Mouse (Mus musculus) midbrain, postnatal 0 days (tissue): Measurements from ENCODE around the gene Lrrc55. TPM values are rescaled to one million over a fixed set of nuclear protein-coding genes. Genes with fewer than 3 reads are reported as not detected.
A peak's percentile ranks its signal among the peaks of the same experiment; 100 is the strongest.

Experiments
- ATAC-seq: fragments of 200-750 bp; cut with Nextera tagmentation; 2 replicates; pipeline ENCODE4 v1.8.0; 2017; ENCODE audit warnings: moderate number of reproducible peaks, mild to moderate bottlenecking, moderate TSS enrichment, moderate library complexity; ENCODE audit not compliant: low FRiP score
- DNase-seq: peaks from one replicate; pipeline ENCODE4 v3.0.0-alpha.2; 2015; ENCODE audit warnings: low spot score
- H3K27ac ChIP-seq: fragments of 300-500 bp; sonication (generic); 2 replicates; pipeline ENCODE4 v1.5.1; 2014; ENCODE audit warnings: low read depth, mild to moderate bottlenecking, low read length, mixed read lengths
- H3K27me3 ChIP-seq: fragments of 300-500 bp; sonication (generic); 2 replicates; pipeline ENCODE4 v1.6.1; 2014; ENCODE audit warnings: low read length, control low read depth, mixed read lengths; ENCODE audit not compliant: insufficient read depth
- H3K36me3 ChIP-seq: fragments of 300-500 bp; sonication (generic); 2 replicates; pipeline ENCODE4 v1.6.1; 2014; ENCODE audit warnings: low read length, control low read depth, mixed read lengths; ENCODE audit not compliant: insufficient read depth
- H3K4me1 ChIP-seq: fragments of 300-500 bp; sonication (generic); 2 replicates; pipeline ENCODE4 v1.6.1; 2014; ENCODE audit warnings: mild to moderate bottlenecking, control low read depth, antibody characterized with exemption, low read length, mixed read lengths; ENCODE audit not compliant: insufficient read depth
- H3K4me2 ChIP-seq: fragments of 300-500 bp; sonication (generic); 2 replicates; pipeline ENCODE4 v1.6.1; 2014; ENCODE audit warnings: low read depth, mild to moderate bottlenecking, low read length, mixed read lengths; ENCODE audit not compliant: poor library complexity, severe bottlenecking
- H3K4me3 ChIP-seq: fragments of 300-500 bp; sonication (generic); 2 replicates; pipeline ENCODE4 v1.5.1; 2014; ENCODE audit warnings: low read depth, mild to moderate bottlenecking, low read length, moderate library complexity
- H3K9ac ChIP-seq: fragments of 300-500 bp; sonication (generic); replicated peaks from 2 replicates; pipeline ENCODE4 v1.6.1; 2014; ENCODE audit warnings: mild to moderate bottlenecking, low read length, moderate library complexity, mixed read lengths; ENCODE audit not compliant: poor library complexity, severe bottlenecking
- H3K9me3 ChIP-seq: fragments of 300-500 bp; sonication (generic); 2 replicates; pipeline ENCODE4 v1.6.1; 2016; ENCODE audit warnings: low read length, control low read depth
- CTCF ChIP-seq: IDR thresholded peaks from 2 replicates; pipeline ENCODE4 v1.5.1; 2016; ENCODE audit warnings: antibody characterized with exemption, mild to moderate bottlenecking
- WGBS: fragments of 180-500 bp; shearing (Covaris S2); extraction: QIAGEN DNeasy Blood & Tissue Kit; methylation state at CpG from one replicate; pipeline ENCODE4 v1.1.7; 2014; 5-methylcytosine and 5-hydroxymethylcytosine counted together
- polyA plus RNA-seq: library from polyadenylated mRNA; unstranded; fragments of >200 nt; fragmentation: Nextera tagmentation; extraction: Ambion mirVana; gene quantifications from 2 replicates; pipeline ENCODE4 v1.2.1, GENCODE M21; 2015
- total RNA-seq: library from RNA; depleted of rRNA; stranded (reverse); fragments of >200 nt; gene quantifications from 2 replicates; pipeline ENCODE4 v1.2.3, GENCODE M21; 2014

Lrrc55 gene
- total and polyA plus RNA-seq, 2 experiments from 2014 or later = 11.5 to 32.3 TPM

- no peak for DNase-seq
- H3K4me1 ChIP-seq = no peaks in the 10 kb centered on the region
- no peak overlapping the region for H3K9ac ChIP-seq
- no peaks in the 10 kb centered on the region for H3K36me3 ChIP-seq
- H3K4me2 ChIP-seq = no peak overlapping the region
- 39% methylated on average over 2 of the region's 2 CpGs for WGBS
- H3K4me3 ChIP-seq = no peak overlapping the region
- no peak overlapping the region for H3K27ac ChIP-seq
- no peaks in the 10 kb centered on the region for H3K9me3 ChIP-seq
- no peak for ATAC-seq
- peak; percentile 36 for TF ChIP-seq CTCF
- H3K27me3 ChIP-seq = no peaks in the 10 kb centered on the region; the same call in 1 of the 2 replicates
Measured at GRCm38 (mm10) chr2:85138143-85138542, 58.9 kb downstream of the Lrrc55 start.

GRCm38 (mm10) chr2:85137601-85138140 is 59.3 kb downstream of the Lrrc55 start:
- no peak for ATAC-seq
- H3K4me2 ChIP-seq = no peak overlapping the region
- no peaks in the 10 kb centered on the region for H3K4me1 ChIP-seq
- WGBS = 71% methylated on average over 10 of the region's 10 CpGs
- peak overlapping the region; percentile 12; the same call in 1 of the 2 replicates for H3K4me3 ChIP-seq
- no peak for TF ChIP-seq CTCF
- H3K9ac ChIP-seq = no peak overlapping the region
- DNase-seq = no peak
- H3K27ac ChIP-seq = no peak overlapping the region
- H3K27me3 ChIP-seq = no peaks in the 10 kb centered on the region; the same call in 1 of the 2 replicates
- no peaks in the 10 kb centered on the region for H3K36me3 ChIP-seq
- H3K9me3 ChIP-seq = no peaks in the 10 kb centered on the region

GRCm38 (mm10) chr2:85136831-85137520 is 60.0 kb downstream of the Lrrc55 start:
- no peak for ATAC-seq
- no peak for TF ChIP-seq CTCF
- no peaks in the 10 kb centered on the region for H3K9me3 ChIP-seq
- H3K27me3 ChIP-seq = no peaks in the 10 kb centered on the region; the same call in 1 of the 2 replicates
- H3K9ac ChIP-seq = no peak overlapping the region
- peak overlapping the region; percentile 12; the same call in 1 of the 2 replicates for H3K4me3 ChIP-seq
- WGBS = 89% methylated on average over 21 of the region's 21 CpGs
- H3K27ac ChIP-seq = no peak overlapping the region
- no peak for DNase-seq
- no peaks in the 10 kb centered on the region for H3K36me3 ChIP-seq
- H3K4me2 ChIP-seq = no peak overlapping the region
- H3K4me1 ChIP-seq = no peaks in the 10 kb centered on the region

GRCm38 (mm10) chr2:85136089-85136488 is 60.9 kb downstream of the Lrrc55 start, which contains the start of gene Aplnr:
Aplnr (plus strand) TSS chr2:85136225.
- no peaks in the 10 kb centered on the region for H3K36me3 ChIP-seq
- ATAC-seq (no peak), DNase-seq (no peak)
- H3K9ac ChIP-seq = no peak within 1 kb of the TSS
- peak within 1 kb of the TSS; percentile 12; the same call in 1 of the 2 replicates for H3K4me3 ChIP-seq
- H3K4me2 ChIP-seq = no peak within 1 kb of the TSS
- no peaks in the 10 kb centered on the region for H3K9me3 ChIP-seq
- TF ChIP-seq CTCF = no peak
- no peaks in the 10 kb centered on the region; the same call in 1 of the 2 replicates for H3K27me3 ChIP-seq
- H3K4me1 ChIP-seq = no peaks in the 10 kb centered on the region
- WGBS = 6% methylated on average over 4 of the region's 4 CpGs
- H3K27ac ChIP-seq = no peak within 1 kb of the TSS

GRCm38 (mm10) chr2:85135099-85135498 is 61.9 kb downstream of the Lrrc55 start:
- H3K4me2 ChIP-seq = no peak overlapping the region
- no peak for TF ChIP-seq CTCF
- H3K4me3 ChIP-seq = no peak overlapping the region
- H3K9ac ChIP-seq = no peak overlapping the region
- H3K9me3 ChIP-seq = no peaks in the 10 kb centered on the region
- DNase-seq (no peak), ATAC-seq (no peak)
- no peak overlapping the region for H3K27ac ChIP-seq
- H3K36me3 ChIP-seq = no peaks in the 10 kb centered on the region
- no peaks in the 10 kb centered on the region for H3K4me1 ChIP-seq
- WGBS = 80% methylated on average over 1 of the region's 1 CpGs
- H3K27me3 ChIP-seq = no peaks in the 10 kb centered on the region

GRCm38 (mm10) chr2:85132204-85132603 is 64.8 kb downstream of the Lrrc55 start:
- ATAC-seq (no peak), DNase-seq (no peak)
- H3K36me3 ChIP-seq = no peaks in the 10 kb centered on the region
- H3K4me3 ChIP-seq = no peak overlapping the region
- H3K27me3 ChIP-seq = no peaks in the 10 kb centered on the region
- WGBS = 69% methylated on average over 2 of the region's 2 CpGs
- no peak overlapping the region for H3K27ac ChIP-seq
- no peak for TF ChIP-seq CTCF
- no peaks in the 10 kb centered on the region for H3K4me1 ChIP-seq
- H3K9ac ChIP-seq = no peak overlapping the region
- no peak overlapping the region for H3K4me2 ChIP-seq
- no peaks in the 10 kb centered on the region for H3K9me3 ChIP-seq
